Mouse (Mus musculus) liver, adult 2 months (tissue): Measurements from ENCODE around the gene BC028528.

Experiments used
- CTCF ChIP-seq: fragments of 200-500 bp; IDR thresholded peaks from 2 replicates; pipeline ENCODE4 v1.5.1; 2011; ENCODE audit warnings: low read depth, low read length, control low read depth
- POLR2A ChIP-seq: fragments of 200-500 bp; IDR thresholded peaks from 2 replicates; pipeline ENCODE4 v1.6.1; 2011; ENCODE audit warnings: low read length, control low read depth; ENCODE audit not compliant: insufficient read depth; ENCODE audit errors: extremely low read depth

- TF ChIP-seq CTCF: no peak
- TF ChIP-seq POLR2A: no peak
Observed at GRCm38 (mm10) chr3:95863578-95863977, 28.2 kb downstream of the BC028528 start.
